Mouse (Mus musculus) lung, embryonic 14.5 days (tissue): Measurements from ENCODE around the gene Ptov1. TPM values are rescaled to one million over a fixed set of nuclear protein-coding genes. Genes with fewer than 3 reads are reported as not detected.
A peak's percentile ranks its signal among the peaks of the same experiment; 100 is the strongest.

Experiments used
- ATAC-seq: fragments of 200-750 bp; cut with Nextera tagmentation; 2 replicates; pipeline ENCODE4 v1.8.0; 2017; ENCODE audit warnings: mild to moderate bottlenecking, moderate TSS enrichment, moderate library complexity; ENCODE audit not compliant: insufficient read depth
- DNase-seq: peaks from one replicate; pipeline ENCODE4 v3.0.0-alpha.2; 2015
- H3K27ac ChIP-seq: fragments of 300-500 bp; sonication (generic); 2 replicates; pipeline ENCODE4 v1.5.1; 2014; ENCODE audit warnings: low read depth, mild to moderate bottlenecking, moderate library complexity
- H3K27me3 ChIP-seq: fragments of 300-500 bp; sonication (generic); 2 replicates; pipeline ENCODE4 v1.6.1; 2014; ENCODE audit warnings: low read length, control low read depth; ENCODE audit not compliant: insufficient read depth
- H3K36me3 ChIP-seq: fragments of 300-500 bp; sonication (generic); 2 replicates; pipeline ENCODE4 v1.6.1; 2014; ENCODE audit warnings: control low read depth; ENCODE audit not compliant: insufficient read depth
- H3K4me1 ChIP-seq: fragments of 300-500 bp; sonication (generic); 2 replicates; pipeline ENCODE4 v1.6.1; 2014; ENCODE audit warnings: antibody characterized with exemption, control low read depth; ENCODE audit not compliant: insufficient read depth
- H3K4me2 ChIP-seq: fragments of 300-500 bp; sonication (generic); 2 replicates; pipeline ENCODE4 v1.6.1; 2014; ENCODE audit warnings: mild to moderate bottlenecking
- H3K4me3 ChIP-seq: fragments of 300-500 bp; sonication (generic); 2 replicates; pipeline ENCODE4 v1.5.1; 2014; ENCODE audit warnings: low read depth, low read length
- H3K9ac ChIP-seq: fragments of 300-500 bp; sonication (generic); 2 replicates; pipeline ENCODE4 v1.6.1; 2014
- H3K9me3 ChIP-seq: fragments of 300-500 bp; sonication (generic); 2 replicates; pipeline ENCODE4 v1.6.1; 2016; ENCODE audit warnings: low read depth, low read length, control low read depth
- CTCF ChIP-seq: IDR thresholded peaks from 2 replicates; pipeline ENCODE4 v1.5.1; 2016; ENCODE audit warnings: antibody characterized with exemption, low read depth
- WGBS: fragments of 180-500 bp; shearing (Covaris S2); extraction: QIAGEN DNeasy Blood & Tissue Kit; methylation state at CpG from one replicate; pipeline ENCODE4 v1.1.7; 2014; 5-methylcytosine and 5-hydroxymethylcytosine counted together
- polyA plus RNA-seq: library from polyadenylated mRNA; unstranded; fragments of >200 nt; fragmentation: Nextera tagmentation; extraction: Ambion mirVana; gene quantifications from 2 replicates; pipeline ENCODE4 v1.2.1, GENCODE M21; 2014

Ptov1 gene
- polyA plus RNA-seq, 1 experiment from 2014 or later = 443 TPM

DNA sequence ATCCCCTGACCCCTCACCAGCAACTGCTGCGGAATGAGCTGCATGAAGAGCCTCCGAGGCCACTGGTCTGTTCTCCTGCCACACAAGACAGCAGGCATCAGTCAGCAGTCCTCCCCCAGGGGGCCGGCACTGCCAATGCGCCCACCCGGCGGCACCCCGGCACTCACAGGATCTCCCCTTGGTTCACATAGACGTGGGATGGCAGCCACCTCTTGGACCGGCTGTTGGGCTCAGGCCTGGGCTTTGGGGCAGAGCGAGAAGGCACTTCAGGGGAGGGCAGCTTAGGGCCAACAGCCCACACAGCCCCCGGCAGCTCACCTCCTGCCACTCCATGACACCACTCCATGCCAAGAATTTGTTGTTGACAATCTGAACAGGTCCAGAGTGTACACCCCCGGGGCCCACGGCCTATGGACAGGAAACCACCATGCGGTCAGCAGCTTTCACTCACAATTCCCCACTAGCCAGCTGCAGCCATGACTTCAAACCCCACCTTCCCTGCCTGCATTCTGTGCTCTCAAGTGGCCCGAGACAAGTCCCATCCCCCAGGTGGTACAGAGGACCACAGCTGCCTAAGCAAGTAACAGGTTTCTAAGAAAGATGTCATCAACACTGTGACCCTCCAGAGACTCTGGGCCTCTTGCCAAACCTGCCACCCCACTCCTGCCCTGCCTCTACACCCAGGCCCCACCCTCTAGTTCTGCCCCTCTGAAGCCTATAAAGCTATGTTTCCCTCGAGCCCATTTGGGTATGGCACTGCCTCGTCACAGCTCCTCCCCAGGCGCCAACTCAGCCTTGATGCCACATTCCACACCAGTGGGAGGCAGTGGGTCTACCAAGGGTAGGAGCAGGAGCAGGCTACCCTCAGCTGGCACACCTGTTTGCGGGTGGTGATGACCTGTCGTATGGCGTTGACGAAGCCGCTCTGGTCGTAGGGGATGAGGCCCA lies 4.7 kb downstream of the Ptov1 start:
- Histone ChIP-seq H3K4me2 (peak overlapping the region; percentile 68; the same call in 1 of the 2 replicates), H3K4me3 (no peak overlapping the region), H3K27me3 (no peaks in the 10 kb centered on the region), H3K4me1 (peaks cover 24% of the 10 kb centered on the region), H3K36me3 (peaks cover 53% of the 10 kb centered on the region), H3K9ac (no peak overlapping the region), H3K27ac (peak overlapping the region; percentile 78; the same call in 1 of the 2 replicates), H3K9me3 (no peaks in the 10 kb centered on the region)
- DNase-seq = no peak
- ATAC-seq = no peak
- no peak for TF ChIP-seq CTCF
- 75% methylated on average over 24 of the region's 24 CpGs for WGBS

DNA sequence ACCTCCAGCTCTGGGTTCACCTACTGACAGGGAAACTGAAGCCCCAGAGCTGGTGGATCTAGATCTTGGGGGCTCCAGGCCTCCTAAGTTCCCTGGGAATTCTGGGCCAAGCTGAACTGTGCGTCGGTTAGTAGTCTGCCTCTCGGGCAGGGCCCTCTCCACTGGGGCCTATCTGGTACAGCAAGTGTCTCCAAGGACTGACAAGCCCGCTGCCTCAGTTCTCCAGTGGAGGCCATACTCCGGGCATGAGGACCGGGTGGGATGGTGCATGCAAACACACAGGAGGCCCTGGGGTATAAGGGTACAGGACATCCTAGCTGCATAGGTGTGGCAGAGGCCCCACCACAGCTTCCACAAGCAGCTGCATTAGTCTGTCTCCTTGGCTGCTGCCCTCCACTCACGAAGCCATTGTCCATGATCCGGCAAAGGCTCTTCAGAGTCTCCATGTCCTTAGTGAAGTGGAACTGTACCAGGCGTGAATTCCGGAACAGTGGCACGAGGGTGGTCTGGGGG lies 5.5 kb downstream of the Ptov1 start:
- Histone ChIP-seq H3K4me1 (peaks cover 24% of the 10 kb centered on the region), H3K27ac (no peak overlapping the region), H3K9ac (no peak overlapping the region), H3K36me3 (peaks cover 56% of the 10 kb centered on the region), H3K27me3 (no peaks in the 10 kb centered on the region), H3K4me2 (no peak overlapping the region), H3K9me3 (no peaks in the 10 kb centered on the region), H3K4me3 (no peak overlapping the region)
- ATAC-seq (no peak), DNase-seq (no peak)
- no peak for TF ChIP-seq CTCF
- WGBS = 87% methylated on average over 11 of the region's 11 CpGs

DNA sequence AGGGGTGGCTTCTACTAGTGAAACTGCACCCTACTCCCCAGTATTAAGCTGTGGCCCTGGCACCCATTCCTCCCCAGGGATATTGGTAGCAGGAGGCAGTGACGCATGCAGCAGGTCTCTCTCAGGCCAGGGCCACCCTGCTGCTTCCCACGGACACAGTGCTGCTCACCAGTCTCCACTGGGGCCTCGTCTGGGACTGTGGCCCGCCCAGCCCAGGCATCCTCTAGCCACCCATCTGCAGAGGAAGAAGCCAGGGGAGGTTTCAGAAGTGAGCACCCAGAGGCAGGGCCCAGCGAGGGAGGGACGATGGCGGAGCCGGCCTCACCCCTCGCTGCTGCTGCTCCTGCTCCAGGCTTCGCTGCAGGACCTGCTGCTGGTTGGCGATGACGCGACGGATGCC lies 6.4 kb downstream of the Ptov1 start:
- no peak overlapping the region for H3K4me3 ChIP-seq
- H3K36me3 ChIP-seq = peaks cover 56% of the 10 kb centered on the region
- no peak overlapping the region for H3K27ac ChIP-seq
- peaks cover 23% of the 10 kb centered on the region for H3K4me1 ChIP-seq
- H3K4me2 ChIP-seq = no peak overlapping the region
- no peak for TF ChIP-seq CTCF
- no peak overlapping the region for H3K9ac ChIP-seq
- no peaks in the 10 kb centered on the region for H3K27me3 ChIP-seq
- no peak for DNase-seq
- 78% methylated on average over 14 of the region's 14 CpGs for WGBS
- no peak for ATAC-seq
- no peaks in the 10 kb centered on the region for H3K9me3 ChIP-seq

DNA sequence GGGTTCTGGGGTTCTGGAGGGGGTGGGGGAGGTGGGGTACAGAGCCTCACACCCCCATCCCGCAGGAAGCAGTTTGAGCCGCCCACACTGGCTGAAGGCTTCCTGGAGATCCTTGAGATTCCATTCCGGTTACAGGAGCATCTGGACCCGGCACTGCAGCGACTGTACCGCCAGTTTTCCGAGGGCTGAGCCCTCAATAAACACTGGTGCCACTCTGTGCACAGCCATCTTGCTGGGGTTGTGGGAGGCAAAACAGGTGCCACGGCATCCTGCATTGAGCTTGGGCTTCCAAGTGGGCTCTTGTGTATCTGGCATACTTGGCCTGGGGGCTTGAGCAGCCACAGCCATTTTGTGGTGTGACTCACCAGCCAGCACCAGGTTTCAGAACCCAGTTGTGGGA lies 7.2 kb downstream of the Ptov1 start:
- H3K9me3 ChIP-seq = no peaks in the 10 kb centered on the region
- H3K4me3 ChIP-seq = no peak overlapping the region
- H3K27ac ChIP-seq = no peak overlapping the region; the same call in 1 of the 2 replicates
- H3K9ac ChIP-seq = no peak overlapping the region
- H3K27me3 ChIP-seq = no peaks in the 10 kb centered on the region
- H3K4me2 ChIP-seq = no peak overlapping the region
- TF ChIP-seq CTCF = no peak
- H3K36me3 ChIP-seq = peaks cover 56% of the 10 kb centered on the region
- DNase-seq = no peak
- WGBS = 65% methylated on average over 8 of the region's 8 CpGs
- ATAC-seq = no peak
- H3K4me1 ChIP-seq = peaks cover 17% of the 10 kb centered on the region

DNA sequence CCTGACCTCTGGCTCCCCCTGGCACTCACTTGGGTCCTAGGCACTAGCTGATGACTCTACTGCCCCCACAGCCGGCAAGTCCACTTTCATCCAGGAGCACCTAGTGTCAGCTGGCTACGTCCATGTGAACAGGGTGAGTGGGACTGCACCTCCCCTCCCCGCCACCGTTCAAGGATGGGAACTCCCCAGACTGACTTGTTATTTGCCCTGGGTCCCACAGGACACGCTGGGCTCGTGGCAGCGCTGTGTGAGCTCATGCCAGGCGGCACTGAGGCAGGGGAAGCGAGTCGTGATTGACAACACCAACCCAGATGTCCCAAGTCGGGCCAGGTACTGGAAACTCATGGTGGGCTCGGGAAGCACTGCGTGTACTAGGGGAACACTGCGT lies 8.2 kb downstream of the Ptov1 start:
- no peak overlapping the region for H3K4me3 ChIP-seq
- no peak for ATAC-seq
- no peaks in the 10 kb centered on the region for H3K9me3 ChIP-seq
- no peaks in the 10 kb centered on the region for H3K27me3 ChIP-seq
- 72% methylated on average over 14 of the region's 14 CpGs for WGBS
- H3K36me3 ChIP-seq = peaks cover 54% of the 10 kb centered on the region
- H3K9ac ChIP-seq = no peak overlapping the region
- peaks cover 9% of the 10 kb centered on the region for H3K4me1 ChIP-seq
- H3K4me2 ChIP-seq = no peak overlapping the region
- peak overlapping the region; percentile 67; the same call in 1 of the 2 replicates for H3K27ac ChIP-seq
- TF ChIP-seq CTCF = no peak
- no peak for DNase-seq

DNA sequence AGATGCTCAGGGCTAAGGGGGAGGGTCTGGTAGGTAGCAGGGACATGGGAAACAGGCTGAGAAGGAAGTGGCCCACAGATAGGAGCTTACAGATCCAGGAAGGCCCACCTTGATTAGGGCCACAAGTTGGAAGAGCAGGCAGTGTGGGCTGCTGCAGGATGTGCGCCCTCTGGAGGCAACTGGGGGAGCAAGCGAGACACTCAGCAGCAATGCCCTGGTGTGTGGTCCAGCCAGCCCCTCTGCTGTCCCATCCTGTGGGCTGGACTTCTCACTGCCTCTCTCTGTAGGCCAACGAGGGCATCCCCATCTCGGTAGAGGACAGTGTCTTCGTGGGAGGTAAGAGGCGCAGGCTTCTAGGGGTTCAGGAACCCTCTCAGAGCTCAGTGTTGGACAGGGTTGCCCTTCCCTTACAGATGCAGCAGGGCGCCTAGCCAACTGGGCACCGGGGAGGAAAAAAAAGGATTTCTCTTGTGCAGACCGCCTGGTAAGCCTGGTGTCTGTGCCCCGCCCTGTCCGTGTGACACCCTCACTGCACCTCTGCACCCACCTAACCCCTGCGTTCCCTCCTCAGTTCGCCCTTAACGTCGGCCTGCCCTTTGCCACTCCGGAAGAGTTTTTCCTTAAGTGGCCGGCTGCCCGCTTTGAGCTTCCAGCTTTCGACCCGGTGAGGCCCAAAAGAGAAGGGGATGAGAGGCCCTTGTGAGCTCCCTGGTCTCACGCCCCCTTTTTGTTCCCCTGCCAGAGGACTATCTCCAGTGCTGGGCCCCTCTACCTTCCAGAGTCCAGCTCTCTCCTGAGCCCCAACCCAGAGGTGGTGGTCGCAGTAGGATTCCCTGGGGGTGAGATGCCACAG lies 8.8 kb downstream of the Ptov1 start:
- H3K9ac ChIP-seq = no peak overlapping the region
- TF ChIP-seq CTCF = peak; percentile 94
- H3K4me2 ChIP-seq = no peak overlapping the region
- peak overlapping the region; percentile 67 for H3K27ac ChIP-seq
- H3K4me3 ChIP-seq = no peak overlapping the region
- peak; percentile 90 for DNase-seq
- 47% methylated on average over 22 of the region's 22 CpGs for WGBS
- peaks cover 48% of the 10 kb centered on the region for H3K36me3 ChIP-seq
- no peaks in the 10 kb centered on the region for H3K27me3 ChIP-seq
- no peaks in the 10 kb centered on the region for H3K9me3 ChIP-seq
- peak; percentile 59 for ATAC-seq
- peaks cover 8% of the 10 kb centered on the region for H3K4me1 ChIP-seq
